Mouse (Mus musculus) heart, postnatal 0 days (tissue): ENCODE results near the gene Tectb. TPM values are rescaled to one million over a fixed set of nuclear protein-coding genes. Genes with fewer than 3 reads are reported as not detected.

Experiments
- ATAC-seq: fragments of 200-750 bp; cut with Nextera tagmentation; 2 replicates; pipeline ENCODE4 v1.8.0; 2017; ENCODE audit warnings: low read depth, moderate number of reproducible peaks, moderate library complexity; ENCODE audit not compliant: insufficient read depth
- DNase-seq: peaks from one replicate; pipeline ENCODE4 v3.0.0-alpha.2; 2016; ENCODE audit warnings: low spot score
- H3K27ac ChIP-seq: fragments of 300-500 bp; sonication (generic); 2 replicates; pipeline ENCODE4 v1.5.1; 2014; ENCODE audit warnings: low read depth, mild to moderate bottlenecking
- H3K27me3 ChIP-seq: fragments of 300-500 bp; sonication (generic); 2 replicates; pipeline ENCODE4 v1.6.1; 2014; ENCODE audit warnings: low read length, mixed read lengths; ENCODE audit not compliant: control insufficient read depth, insufficient read depth
- H3K36me3 ChIP-seq: fragments of 300-500 bp; sonication (generic); replicated peaks from 2 replicates; pipeline ENCODE4 v1.6.1; 2014; ENCODE audit warnings: low read length, mixed read lengths; ENCODE audit not compliant: control insufficient read depth, insufficient read depth
- H3K4me1 ChIP-seq: fragments of 300-500 bp; sonication (generic); 2 replicates; pipeline ENCODE4 v1.6.1; 2014; ENCODE audit warnings: antibody characterized with exemption; ENCODE audit not compliant: control insufficient read depth, insufficient read depth
- H3K4me2 ChIP-seq: fragments of 300-500 bp; sonication (generic); 2 replicates; pipeline ENCODE4 v1.6.1; 2014; ENCODE audit warnings: low read depth, mild to moderate bottlenecking, low read length, moderate library complexity
- H3K4me3 ChIP-seq: fragments of 300-500 bp; sonication (generic); 2 replicates; pipeline ENCODE4 v1.5.1; 2014; ENCODE audit warnings: low read depth, low read length
- H3K9ac ChIP-seq: fragments of 300-500 bp; sonication (generic); replicated peaks from 2 replicates; pipeline ENCODE4 v1.6.1; 2014; ENCODE audit warnings: low read depth, low read length, mixed read lengths
- H3K9me3 ChIP-seq: fragments of 300-500 bp; sonication (generic); replicated peaks from 2 replicates; pipeline ENCODE4 v1.6.1; 2016; ENCODE audit warnings: low read length; ENCODE audit not compliant: control insufficient read depth
- CTCF ChIP-seq: IDR thresholded peaks from 2 replicates; pipeline ENCODE4 v1.5.1; 2016; ENCODE audit warnings: antibody characterized with exemption, control low read depth, low read depth
- EP300 ChIP-seq: IDR thresholded peaks from 2 replicates; pipeline ENCODE4 v1.6.1; 2016; ENCODE audit warnings: antibody characterized with exemption, low read depth
- WGBS: fragments of 180-500 bp; shearing (Covaris S2); extraction: QIAGEN DNeasy Blood & Tissue Kit; methylation state at CpG from one replicate; pipeline ENCODE4 v1.1.7; 2014; 5-methylcytosine and 5-hydroxymethylcytosine counted together
- polyA plus RNA-seq: library from polyadenylated mRNA; unstranded; fragments of >200 nt; fragmentation: Nextera tagmentation; extraction: Ambion mirVana; gene quantifications from 2 replicates; pipeline ENCODE4 v1.2.1, GENCODE M21; 2015
- total RNA-seq: library from RNA; depleted of rRNA; stranded (reverse); fragments of >200 nt; gene quantifications from 2 replicates; pipeline ENCODE4 v1.2.3, GENCODE M21; 2014; ENCODE audit warnings: low replicate concordance

The Tectb gene
- total and polyA plus RNA-seq, 2 experiments from 2014 or later, result 0.15 TPM; not detected in 1

DNA sequence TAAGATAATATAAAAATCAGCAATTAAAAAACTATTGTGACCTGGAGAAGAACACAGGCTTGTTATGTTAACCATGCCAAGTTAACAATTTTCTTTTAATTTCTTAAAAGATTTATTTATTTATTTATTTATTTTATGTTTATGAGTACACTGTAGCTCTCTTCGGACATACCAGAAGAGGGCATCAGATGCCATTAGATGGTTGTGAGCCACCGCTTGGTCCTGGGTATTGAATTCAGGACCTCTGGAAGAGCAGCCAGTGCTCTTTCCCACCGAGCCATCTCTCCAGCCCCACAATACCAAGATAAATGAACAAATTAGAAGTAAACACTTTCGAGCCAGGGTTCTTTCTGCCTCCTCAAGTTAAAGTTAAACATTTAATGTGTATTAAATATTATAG is 28.1 kb downstream of the Tectb start:
- TF ChIP-seq EP300 (no peak), CTCF (no peak)
- Histone ChIP-seq H3K9ac (no peak overlapping the region), H3K27me3 (0 out of 2 replicates have a peak, but pooled peaks cover 4% of the 10 kb centered on the region), H3K9me3 (no peaks in the 10 kb centered on the region), H3K36me3 (no peaks in the 10 kb centered on the region), H3K4me2 (no peak overlapping the region), H3K27ac (no peak overlapping the region), H3K4me1 (no peaks in the 10 kb centered on the region), H3K4me3 (no peak overlapping the region)
- 68% methylated on average over 4 of the region's 4 CpGs for WGBS
- no peak for ATAC-seq
- no peak for DNase-seq

DNA sequence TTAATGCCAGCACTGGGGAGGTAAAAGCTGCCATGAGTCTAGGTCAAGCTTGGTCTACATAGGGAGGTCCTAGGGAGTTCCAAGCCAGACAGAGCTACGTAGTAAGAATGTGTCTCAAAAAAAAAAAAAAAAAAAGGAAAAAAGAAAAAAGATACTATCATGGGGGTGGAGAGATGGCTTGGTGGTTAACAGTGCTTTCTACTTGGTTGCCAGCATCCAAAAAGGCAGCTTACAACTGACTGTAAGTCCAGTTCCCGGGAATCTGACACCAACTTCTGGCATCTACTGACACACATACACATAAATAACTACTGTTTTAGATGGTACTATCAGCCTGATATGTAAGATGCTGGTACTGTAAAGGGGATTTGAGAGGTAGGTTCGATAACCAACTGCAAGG is 28.6 kb downstream of the Tectb start:
- H3K9me3 ChIP-seq, result no peaks in the 10 kb centered on the region
- no peak for DNase-seq
- no peaks in the 10 kb centered on the region for H3K4me1 ChIP-seq
- H3K36me3 ChIP-seq, result no peaks in the 10 kb centered on the region
- TF ChIP-seq CTCF, result no peak
- TF ChIP-seq EP300, result no peak
- no peak for ATAC-seq
- H3K4me2 ChIP-seq, result no peak overlapping the region
- no peak overlapping the region for H3K27ac ChIP-seq
- H3K4me3 ChIP-seq, result no peak overlapping the region
- 64% methylated on average over 3 of the region's 3 CpGs for WGBS
- no peak overlapping the region for H3K9ac ChIP-seq
- H3K27me3 ChIP-seq, result 0 out of 2 replicates have a peak, but pooled peaks cover 4% of the 10 kb centered on the region

DNA sequence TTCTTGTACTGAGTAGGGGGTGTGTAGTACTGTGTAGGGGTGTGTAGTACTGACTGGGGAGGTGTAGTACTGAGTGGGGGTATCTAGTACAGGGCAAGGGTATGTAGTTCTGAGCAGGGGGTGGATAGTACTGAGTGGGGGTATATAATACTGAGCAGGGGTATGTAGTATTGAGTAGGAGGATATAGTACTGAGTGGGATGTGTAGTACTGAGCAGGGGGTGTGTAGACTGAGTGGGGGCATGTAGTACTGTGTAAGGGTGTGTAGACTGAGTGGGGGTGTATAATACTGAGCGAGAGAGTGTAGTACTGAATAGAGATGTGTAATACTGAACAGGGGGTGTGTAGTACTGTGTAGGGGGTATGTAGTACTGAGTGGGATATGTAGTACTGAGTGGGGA is 31.2 kb downstream of the Tectb start:
- DNase-seq (no peak), ATAC-seq (no peak)
- no peaks in the 10 kb centered on the region for H3K4me1 ChIP-seq
- no peaks in the 10 kb centered on the region for H3K36me3 ChIP-seq
- 72% methylated on average over 1 of the region's 1 CpGs for WGBS
- H3K4me2 ChIP-seq, result no peak overlapping the region
- H3K4me3 ChIP-seq, result no peak overlapping the region
- H3K9ac ChIP-seq, result no peak overlapping the region
- no peaks in the 10 kb centered on the region for H3K9me3 ChIP-seq
- H3K27me3 ChIP-seq, result 0 out of 2 replicates have a peak, but pooled peaks cover 4% of the 10 kb centered on the region
- TF ChIP-seq EP300 (no peak), CTCF (no peak)
- no peak overlapping the region for H3K27ac ChIP-seq

DNA sequence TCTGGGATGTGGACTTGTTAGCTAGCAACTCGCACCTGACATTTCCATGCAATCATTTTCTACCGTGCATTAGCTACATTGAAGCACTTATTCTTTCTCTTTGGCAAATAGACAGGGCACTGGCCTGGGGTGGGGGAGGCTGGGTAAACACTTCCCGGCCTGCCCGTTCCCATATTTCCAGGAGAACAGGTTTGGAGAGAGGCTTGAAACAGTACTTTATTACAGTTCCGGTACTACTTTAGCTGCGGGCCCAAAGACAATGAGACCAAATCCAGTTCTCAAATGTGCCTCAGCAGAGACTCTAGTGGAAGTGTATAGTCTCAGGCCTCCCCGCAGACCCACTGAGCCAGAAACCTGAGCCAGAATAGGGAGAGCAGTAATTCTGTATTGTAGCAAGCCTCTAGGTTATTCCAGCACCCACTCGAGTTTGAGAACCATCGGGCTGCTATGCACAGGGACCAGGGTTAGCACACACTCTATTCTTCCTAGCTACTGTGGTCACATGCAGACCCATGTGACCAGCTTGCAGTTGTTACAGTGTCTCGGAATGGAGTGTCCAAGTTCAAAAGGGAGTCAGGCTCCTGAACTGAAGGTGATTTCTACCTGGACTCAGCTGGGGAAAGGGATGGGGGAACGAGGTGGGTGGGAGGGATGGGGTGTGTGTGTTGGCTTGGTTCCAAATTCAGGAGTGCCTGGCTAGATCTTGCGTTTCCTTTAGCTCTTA is 33.2 kb downstream of the Tectb start:
- ATAC-seq (no peak), DNase-seq (no peak)
- no peaks in the 10 kb centered on the region for H3K36me3 ChIP-seq
- WGBS, result 67% methylated on average over 12 of the region's 12 CpGs
- H3K4me2 ChIP-seq, result no peak overlapping the region
- no peak overlapping the region for H3K9ac ChIP-seq
- no peaks in the 10 kb centered on the region for H3K4me1 ChIP-seq
- H3K4me3 ChIP-seq, result no peak overlapping the region
- no peaks in the 10 kb centered on the region for H3K9me3 ChIP-seq
- no peak overlapping the region for H3K27ac ChIP-seq
- no peak for TF ChIP-seq CTCF
- no peak for TF ChIP-seq EP300
- no peaks in the 10 kb centered on the region for H3K27me3 ChIP-seq

DNA sequence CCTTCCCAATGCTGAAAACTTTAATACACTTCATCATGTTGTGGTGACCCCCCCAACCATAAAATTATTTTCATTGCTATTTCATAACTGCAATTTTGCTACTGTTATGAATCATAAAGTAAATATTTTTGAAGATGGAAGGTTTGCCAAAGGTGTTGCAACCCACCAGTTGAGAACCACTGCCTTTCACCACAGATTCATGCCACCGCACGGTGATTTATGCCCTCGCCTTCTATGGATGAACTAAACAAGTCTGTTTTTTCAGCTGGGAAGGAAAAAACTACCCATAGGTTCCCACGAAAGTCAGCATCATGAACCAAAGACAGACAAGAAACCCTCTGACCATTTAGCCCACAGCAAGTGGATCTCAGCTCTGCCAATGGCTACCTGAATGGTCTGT is 36.3 kb downstream of the Tectb start:
- DNase-seq (no peak), ATAC-seq (no peak)
- Histone ChIP-seq H3K36me3 (no peaks in the 10 kb centered on the region), H3K27me3 (no peaks in the 10 kb centered on the region), H3K9ac (no peak overlapping the region), H3K4me1 (no peaks in the 10 kb centered on the region), H3K4me3 (no peak overlapping the region), H3K9me3 (no peaks in the 10 kb centered on the region), H3K4me2 (no peak overlapping the region), H3K27ac (no peak overlapping the region)
- WGBS, result 85% methylated on average over 4 of the region's 4 CpGs
- TF ChIP-seq EP300 (no peak), CTCF (no peak)

DNA sequence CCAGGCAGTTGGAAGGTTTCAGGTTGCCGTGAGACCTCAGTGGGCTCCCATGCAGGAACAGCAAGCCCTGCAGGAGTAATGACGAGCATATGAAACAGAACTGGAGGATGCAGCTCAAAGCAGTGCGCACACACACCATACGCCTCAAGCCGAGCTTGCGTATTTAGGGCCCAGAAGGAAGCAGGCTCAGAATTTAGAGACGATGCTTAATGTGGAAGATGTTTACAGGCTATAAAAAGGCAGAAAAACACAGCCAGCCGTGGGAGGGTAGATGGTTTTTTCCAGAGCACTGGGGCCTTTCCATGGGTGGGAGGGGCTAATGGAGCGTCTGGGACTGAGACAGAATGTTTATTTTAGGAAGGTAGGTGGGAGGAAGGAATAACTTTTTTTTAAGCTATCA is 36.8 kb downstream of the Tectb start:
- Histone ChIP-seq H3K27me3 (no peaks in the 10 kb centered on the region), H3K4me1 (no peaks in the 10 kb centered on the region), H3K9ac (no peak overlapping the region), H3K4me3 (no peak overlapping the region), H3K27ac (no peak overlapping the region), H3K4me2 (no peak overlapping the region), H3K36me3 (no peaks in the 10 kb centered on the region), H3K9me3 (no peaks in the 10 kb centered on the region)
- WGBS, result 61% methylated on average over 9 of the region's 9 CpGs
- no peak for DNase-seq
- no peak for ATAC-seq
- TF ChIP-seq EP300 (no peak), CTCF (no peak)
